Mouse (Mus musculus) embryonic facial prominence, embryonic 12.5 days (tissue): ENCODE results near the gene Ccdc167. TPM values are rescaled to one million over a fixed set of nuclear protein-coding genes. Genes with fewer than 3 reads are reported as not detected.

Source experiments
- ATAC-seq: fragments of 200-750 bp; cut with Nextera tagmentation; 2 replicates; pipeline ENCODE4 v1.8.0; 2017; ENCODE audit not compliant: insufficient number of reproducible peaks, insufficient read depth, low FRiP score, low TSS enrichment
- H3K27ac ChIP-seq: fragments of 300-500 bp; sonication (generic); 2 replicates; pipeline ENCODE4 v1.5.1; 2016; ENCODE audit warnings: mild to moderate bottlenecking
- H3K27me3 ChIP-seq: fragments of 300-500 bp; sonication (generic); 2 replicates; pipeline ENCODE4 v1.6.1; 2016; ENCODE audit warnings: mild to moderate bottlenecking, moderate library complexity
- H3K36me3 ChIP-seq: fragments of 300-500 bp; sonication (generic); 2 replicates; pipeline ENCODE4 v1.6.1; 2016; ENCODE audit warnings: mild to moderate bottlenecking
- H3K4me1 ChIP-seq: fragments of 300-500 bp; sonication (generic); 2 replicates; pipeline ENCODE4 v1.6.1; 2016
- H3K4me2 ChIP-seq: fragments of 300-500 bp; sonication (generic); replicated peaks from 2 replicates; pipeline ENCODE4 v1.6.1; 2016; ENCODE audit warnings: mild to moderate bottlenecking, moderate library complexity
- H3K4me3 ChIP-seq: fragments of 300-500 bp; sonication (generic); 2 replicates; pipeline ENCODE4 v1.5.1; 2016; ENCODE audit warnings: mild to moderate bottlenecking
- H3K9ac ChIP-seq: fragments of 300-500 bp; sonication (generic); 2 replicates; pipeline ENCODE4 v1.6.1; 2016; ENCODE audit warnings: mild to moderate bottlenecking, moderate library complexity
- H3K9me3 ChIP-seq: fragments of 300-500 bp; sonication (generic); 2 replicates; pipeline ENCODE4 v1.6.1; 2016; ENCODE audit warnings: mild to moderate bottlenecking, moderate library complexity
- WGBS: fragments of 180-500 bp; shearing (Covaris S2); methylation state at CpG from one replicate; pipeline ENCODE4 v1.1.7; 2016; 5-methylcytosine and 5-hydroxymethylcytosine counted together
- polyA plus RNA-seq: library from polyadenylated mRNA; unstranded; fragments of >200 nt; fragmentation: Nextera tagmentation; extraction: Ambion mirVana; gene quantifications from 2 replicates; pipeline ENCODE4 v1.2.1, GENCODE M21; 2016

Gene Ccdc167
- polyA plus RNA-seq, 1 experiment from 2014 or later: 15.9 TPM

- WGBS: 34% methylated on average over 15 of the region's 15 CpGs
- no peaks in the 10 kb centered on the region for H3K9me3 ChIP-seq
- no peak overlapping the region for H3K27ac ChIP-seq
- ATAC-seq: no peak
- H3K27me3 ChIP-seq: no peaks in the 10 kb centered on the region
- no peak overlapping the region for H3K4me3 ChIP-seq
- H3K9ac ChIP-seq: 0 out of 2 replicates have a peak overlapping the region, but pooled peaks have one; percentile 2
- H3K36me3 ChIP-seq: no peaks in the 10 kb centered on the region
- H3K4me1 ChIP-seq: peaks cover 20% of the 10 kb centered on the region; the same call in 1 of the 2 replicates
- H3K4me2 ChIP-seq: no peak overlapping the region
Measured at GRCm38 (mm10) chr17:29736448-29737014, 19.7 kb upstream of the Ccdc167 start.

DNA sequence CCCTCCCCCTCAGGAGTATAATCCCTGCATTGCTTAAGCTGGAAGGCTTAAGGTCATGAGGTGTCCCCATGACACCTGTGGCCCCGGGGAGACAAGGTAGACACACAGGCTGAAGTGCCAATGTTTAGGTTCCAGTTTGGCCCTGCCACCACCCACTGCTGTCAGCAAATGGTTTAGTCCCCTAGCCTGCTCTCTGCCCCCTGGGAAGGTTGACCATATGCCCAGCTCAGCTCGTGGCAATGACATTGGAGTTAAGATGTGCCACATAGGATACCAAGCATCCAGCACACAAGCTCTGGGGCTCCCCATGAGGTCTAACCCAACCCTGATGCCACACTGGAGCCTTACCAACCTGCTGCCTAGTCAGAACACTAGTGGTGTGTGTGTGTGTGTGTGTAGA is 15.7 kb upstream of the Ccdc167 start:
- Histone ChIP-seq H3K4me1 (peaks cover 19% of the 10 kb centered on the region), H3K9ac (no peak overlapping the region), H3K27me3 (no peaks in the 10 kb centered on the region), H3K4me2 (no peak overlapping the region), H3K9me3 (no peaks in the 10 kb centered on the region), H3K4me3 (no peak overlapping the region), H3K36me3 (no peaks in the 10 kb centered on the region), H3K27ac (no peak overlapping the region)
- ATAC-seq: no peak
- WGBS: 75% methylated on average over 2 of the region's 2 CpGs

DNA sequence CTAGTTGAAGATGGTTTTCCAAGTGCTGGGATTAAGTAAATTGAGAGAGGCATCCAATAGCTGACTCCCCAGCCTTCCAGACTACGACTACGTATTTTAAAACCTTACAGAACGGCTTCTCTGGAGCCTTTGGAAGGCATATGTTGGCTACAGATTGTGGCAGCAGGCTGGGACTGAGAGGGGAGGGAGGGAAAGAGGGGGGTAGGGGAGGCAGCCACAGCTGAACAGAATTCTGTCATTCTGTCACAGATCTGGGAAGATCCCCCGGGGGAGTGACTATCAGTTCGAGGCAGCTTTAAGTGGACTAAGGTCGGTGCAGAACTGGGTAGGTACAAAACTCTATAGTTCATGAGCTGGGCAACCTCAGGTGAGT is 15.1 kb upstream of the Ccdc167 start:
- no peak overlapping the region for H3K27ac ChIP-seq

GRCm38 (mm10) chr17:29731266-29731952 is 14.6 kb upstream of the Ccdc167 start:
- H3K27me3 ChIP-seq: no peaks in the 10 kb centered on the region
- peaks cover 15% of the 10 kb centered on the region for H3K4me1 ChIP-seq
- no peaks in the 10 kb centered on the region for H3K36me3 ChIP-seq
- no peak for ATAC-seq
- H3K9me3 ChIP-seq: no peaks in the 10 kb centered on the region
- H3K4me2 ChIP-seq: no peak overlapping the region
- H3K9ac ChIP-seq: no peak overlapping the region
- WGBS: 47% methylated on average over 12 of the region's 12 CpGs
- no peak overlapping the region for H3K27ac ChIP-seq
- no peak overlapping the region for H3K4me3 ChIP-seq

More for the DNA sequence above, 15.1 kb upstream of the Ccdc167 start:
- H3K4me3 ChIP-seq: no peak overlapping the region
- no peak for ATAC-seq
- no peaks in the 10 kb centered on the region for H3K27me3 ChIP-seq
- H3K36me3 ChIP-seq: no peaks in the 10 kb centered on the region
- H3K4me2 ChIP-seq: no peak overlapping the region
- H3K9ac ChIP-seq: no peak overlapping the region
- WGBS: 60% methylated on average over 6 of the region's 6 CpGs
- no peaks in the 10 kb centered on the region for H3K9me3 ChIP-seq
- H3K4me1 ChIP-seq: peaks cover 19% of the 10 kb centered on the region

DNA sequence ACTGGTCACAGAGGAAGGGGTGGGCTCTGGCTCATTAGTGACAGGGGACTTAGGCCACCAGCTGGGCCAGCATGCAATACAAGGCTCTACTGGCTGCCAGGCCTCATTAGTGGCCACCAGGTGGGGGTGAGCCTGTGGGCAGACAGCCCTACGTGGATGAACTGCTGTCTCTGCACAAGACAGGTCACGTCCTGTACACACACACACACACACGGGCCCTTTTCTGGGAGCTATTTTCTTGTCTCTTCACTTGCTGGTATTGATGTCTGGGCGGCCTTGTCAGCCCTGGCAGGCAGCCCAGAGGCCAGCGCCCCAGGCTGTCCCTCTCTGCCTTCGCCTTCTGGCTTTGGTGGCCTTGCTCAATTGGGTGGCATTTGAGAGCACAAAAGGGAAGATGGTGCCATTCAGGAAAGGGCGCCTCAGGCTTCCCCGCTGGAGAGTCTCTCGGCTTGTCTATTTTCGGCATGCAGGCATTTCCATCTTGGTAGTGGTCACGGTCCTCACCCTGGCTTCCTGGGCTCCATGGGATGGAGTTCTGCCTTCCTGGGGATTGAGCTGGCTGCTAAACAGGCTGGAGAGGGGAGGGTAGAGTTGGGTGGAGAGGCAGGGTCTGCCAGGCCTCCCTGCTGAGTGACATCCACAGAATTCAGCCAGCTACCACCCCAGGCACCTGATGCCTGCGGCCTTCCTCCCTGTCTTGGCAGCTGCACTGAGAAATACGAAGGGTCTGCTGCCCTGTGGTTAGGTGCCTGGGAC is 13.8 kb upstream of the Ccdc167 start:
- Histone ChIP-seq H3K36me3 (no peaks in the 10 kb centered on the region), H3K4me2 (no peak overlapping the region), H3K27ac (0 out of 2 replicates have a peak overlapping the region, but pooled peaks have one; percentile 17), H3K4me3 (no peak overlapping the region), H3K9ac (no peak overlapping the region), H3K27me3 (no peaks in the 10 kb centered on the region), H3K9me3 (no peaks in the 10 kb centered on the region), H3K4me1 (peaks cover 8% of the 10 kb centered on the region)
- 48% methylated on average over 13 of the region's 13 CpGs for WGBS
- ATAC-seq: no peak

GRCm38 (mm10) chr17:29728082-29728481 is 11.2 kb upstream of the Ccdc167 start:
- 53% methylated on average over 8 of the region's 8 CpGs for WGBS
- Histone ChIP-seq H3K4me2 (no peak overlapping the region), H3K4me3 (no peak overlapping the region), H3K9me3 (no peaks in the 10 kb centered on the region), H3K27me3 (no peaks in the 10 kb centered on the region), H3K4me1 (peaks cover 8% of the 10 kb centered on the region), H3K9ac (no peak overlapping the region), H3K36me3 (no peaks in the 10 kb centered on the region), H3K27ac (no peak overlapping the region)
- ATAC-seq: no peak

DNA sequence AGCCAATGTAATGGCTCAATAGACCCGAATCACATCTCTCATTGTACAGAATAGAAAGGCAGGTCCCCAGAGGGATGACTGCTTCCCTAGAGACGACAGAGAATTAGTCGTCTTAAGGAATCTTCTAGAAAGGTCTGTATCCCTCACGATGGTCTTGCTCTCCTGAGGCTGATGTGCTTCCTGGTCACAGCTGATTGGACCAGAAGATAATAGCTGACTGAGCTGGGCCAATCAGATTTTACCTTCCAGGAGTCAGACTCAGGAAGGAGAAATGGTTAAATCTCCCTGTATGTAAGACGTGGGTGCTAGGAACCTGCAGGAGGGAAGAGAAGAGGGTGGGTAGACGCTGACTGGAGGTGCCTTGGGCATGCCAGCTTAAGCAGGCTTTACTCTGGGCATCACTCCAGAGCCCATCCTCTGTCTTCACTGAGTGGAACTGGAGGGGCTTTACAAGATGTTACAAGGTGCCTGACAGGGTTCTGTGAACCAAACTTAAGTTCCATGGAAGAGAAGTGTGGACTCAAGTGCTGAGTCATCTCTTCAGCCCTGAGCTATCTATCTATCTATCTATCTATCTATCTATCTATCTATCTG is 8.3 kb upstream of the Ccdc167 start:
- Histone ChIP-seq H3K9me3 (no peaks in the 10 kb centered on the region), H3K27ac (no peak overlapping the region), H3K4me2 (no peak overlapping the region), H3K4me3 (no peak overlapping the region), H3K9ac (no peak overlapping the region), H3K36me3 (no peaks in the 10 kb centered on the region), H3K27me3 (no peaks in the 10 kb centered on the region), H3K4me1 (peaks cover under 1% of the 10 kb centered on the region; the same call in 1 of the 2 replicates)
- ATAC-seq: no peak
- WGBS: 74% methylated on average over 6 of the region's 6 CpGs

- 78% methylated on average over 6 of the region's 6 CpGs for WGBS
- Histone ChIP-seq H3K9ac (no peak overlapping the region), H3K4me2 (no peak overlapping the region), H3K27ac (no peak overlapping the region), H3K4me3 (no peak overlapping the region), H3K27me3 (no peaks in the 10 kb centered on the region), H3K36me3 (no peaks in the 10 kb centered on the region), H3K9me3 (no peaks in the 10 kb centered on the region), H3K4me1 (no peaks in the 10 kb centered on the region)
- no peak for ATAC-seq
Measured at GRCm38 (mm10) chr17:29724610-29725009, 7.8 kb upstream of the Ccdc167 start.

DNA sequence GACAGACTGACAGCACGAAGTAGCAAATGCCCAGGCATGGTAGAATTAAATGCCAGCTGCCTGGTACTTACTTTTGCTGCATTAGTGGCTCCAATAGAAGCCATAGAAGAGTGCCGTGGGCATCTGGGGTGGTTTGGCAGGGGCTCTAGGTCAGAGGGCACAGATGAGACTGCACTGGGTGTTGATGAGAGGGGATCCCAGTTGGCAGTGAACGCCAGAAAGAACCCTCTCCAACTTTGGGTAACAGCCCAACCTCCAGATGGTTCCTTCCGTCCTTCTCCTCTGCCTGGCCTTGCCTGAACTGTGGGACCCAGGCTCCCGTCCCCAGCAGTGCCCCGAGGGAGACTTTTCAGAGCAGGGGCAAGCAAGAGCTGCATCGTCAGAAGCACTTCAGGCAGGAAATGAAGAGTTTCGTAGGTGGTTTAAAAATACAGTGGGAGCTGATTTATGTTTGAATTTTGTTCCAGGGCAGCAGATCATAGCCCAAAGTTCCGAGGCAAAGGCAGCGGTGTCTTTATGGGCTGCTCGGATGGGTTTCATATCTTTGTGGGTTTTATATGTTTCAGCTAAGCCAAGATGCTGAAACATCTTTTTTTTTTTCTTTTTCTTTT is 4.0 kb upstream of the Ccdc167 start:
- Histone ChIP-seq H3K4me3 (no peak overlapping the region), H3K4me2 (no peak overlapping the region), H3K9me3 (no peaks in the 10 kb centered on the region), H3K36me3 (no peaks in the 10 kb centered on the region), H3K27me3 (no peaks in the 10 kb centered on the region), H3K27ac (no peak overlapping the region), H3K4me1 (peaks cover 7% of the 10 kb centered on the region; the same call in 1 of the 2 replicates), H3K9ac (no peak overlapping the region)
- no peak for ATAC-seq
- WGBS: 69% methylated on average over 11 of the region's 11 CpGs

GRCm38 (mm10) chr17:29719628-29720575 is 3.1 kb upstream of the Ccdc167 start:
- Histone ChIP-seq H3K27ac (no peak overlapping the region), H3K36me3 (no peaks in the 10 kb centered on the region), H3K4me1 (peaks cover 7% of the 10 kb centered on the region; the same call in 1 of the 2 replicates), H3K4me3 (no peak overlapping the region), H3K4me2 (no peak overlapping the region), H3K27me3 (no peaks in the 10 kb centered on the region), H3K9ac (no peak overlapping the region), H3K9me3 (no peaks in the 10 kb centered on the region)
- WGBS: 74% methylated on average over 13 of the region's 13 CpGs
- ATAC-seq: no peak
